Mouse (Mus musculus): ENCODE results near the gene Dhx16. TPM values are rescaled to one million over a fixed set of nuclear protein-coding genes. Genes with fewer than 3 reads are reported as not detected.
A peak's percentile ranks its signal among the peaks of the same experiment; 100 is the strongest.

The Dhx16 gene
- polyA plus RNA-seq (2015; fragmentation: Nextera tagmentation; extraction: Ambion mirVana) = 40.7 and 50.6 TPM in 2 replicates

DNA sequence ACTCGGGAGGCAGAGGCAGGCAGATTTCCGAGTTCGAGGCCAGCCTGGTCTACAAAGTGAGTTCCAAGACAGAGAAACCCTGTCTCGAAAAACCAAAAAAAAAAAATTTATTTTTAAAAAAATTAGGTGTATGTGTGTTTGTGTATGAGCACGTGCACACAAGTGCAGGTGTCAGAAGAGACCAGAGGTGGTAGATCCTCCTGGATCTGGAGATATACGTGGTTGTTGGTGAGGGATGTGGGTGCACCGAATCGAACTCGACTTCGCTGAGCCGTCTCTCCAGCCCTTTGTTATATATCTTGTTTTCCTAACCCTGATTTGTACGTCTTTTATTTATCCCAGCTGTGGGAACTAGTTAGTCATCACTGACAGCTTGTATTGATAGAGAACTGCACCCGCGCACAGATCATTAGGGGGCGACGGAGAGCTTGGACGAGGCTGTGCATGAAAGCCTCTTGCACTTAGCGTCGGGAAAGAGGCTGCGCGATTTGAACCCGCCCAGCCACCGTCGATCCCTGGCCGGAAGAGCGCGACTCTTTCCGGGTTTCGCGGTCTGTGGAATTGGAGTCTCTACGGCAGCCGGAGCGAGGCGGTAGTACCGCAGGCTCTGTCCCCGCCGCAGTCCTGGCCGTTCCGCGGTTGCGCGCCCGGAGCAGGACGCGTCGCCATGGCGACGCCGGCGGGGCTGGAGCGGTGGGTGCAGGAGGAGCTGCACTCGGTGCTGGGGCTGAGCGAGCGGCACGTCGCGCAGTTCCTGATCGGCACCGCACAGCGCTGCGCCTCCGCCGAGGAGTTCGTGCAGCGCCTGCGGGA is at the start of gene Dhx16:
Gene Dhx16 (plus strand): TSS at position 575 of the 813 bp plus-strand sequence.
- H3K27me3 ChIP-seq = no peaks in the 10 kb centered on the region
- peak within 1 kb of the TSS; percentile 90 for H3K9ac ChIP-seq
- no peaks in the 10 kb centered on the region for H3K9me3 ChIP-seq (replicated peaks)
- H3K4me1 ChIP-seq = peaks cover 13% of the 10 kb centered on the region
- peak within 1 kb of the TSS; percentile 72 for H3K4me2 ChIP-seq (replicated peaks)
- peak within 1 kb of the TSS; percentile 97 for H3K4me3 ChIP-seq (replicated peaks)
- H3K36me3 ChIP-seq = peaks cover 51% of the 10 kb centered on the region
- peak; percentile 89 for ATAC-seq (ENCODE audit: insufficient number of reproducible peaks, low FRiP score, low TSS enrichment, low read depth)
- H3K27ac ChIP-seq (replicated peaks) = peak within 1 kb of the TSS; percentile 66
- 5% methylated on average over 66 of the region's 66 CpGs for WGBS

DNA sequence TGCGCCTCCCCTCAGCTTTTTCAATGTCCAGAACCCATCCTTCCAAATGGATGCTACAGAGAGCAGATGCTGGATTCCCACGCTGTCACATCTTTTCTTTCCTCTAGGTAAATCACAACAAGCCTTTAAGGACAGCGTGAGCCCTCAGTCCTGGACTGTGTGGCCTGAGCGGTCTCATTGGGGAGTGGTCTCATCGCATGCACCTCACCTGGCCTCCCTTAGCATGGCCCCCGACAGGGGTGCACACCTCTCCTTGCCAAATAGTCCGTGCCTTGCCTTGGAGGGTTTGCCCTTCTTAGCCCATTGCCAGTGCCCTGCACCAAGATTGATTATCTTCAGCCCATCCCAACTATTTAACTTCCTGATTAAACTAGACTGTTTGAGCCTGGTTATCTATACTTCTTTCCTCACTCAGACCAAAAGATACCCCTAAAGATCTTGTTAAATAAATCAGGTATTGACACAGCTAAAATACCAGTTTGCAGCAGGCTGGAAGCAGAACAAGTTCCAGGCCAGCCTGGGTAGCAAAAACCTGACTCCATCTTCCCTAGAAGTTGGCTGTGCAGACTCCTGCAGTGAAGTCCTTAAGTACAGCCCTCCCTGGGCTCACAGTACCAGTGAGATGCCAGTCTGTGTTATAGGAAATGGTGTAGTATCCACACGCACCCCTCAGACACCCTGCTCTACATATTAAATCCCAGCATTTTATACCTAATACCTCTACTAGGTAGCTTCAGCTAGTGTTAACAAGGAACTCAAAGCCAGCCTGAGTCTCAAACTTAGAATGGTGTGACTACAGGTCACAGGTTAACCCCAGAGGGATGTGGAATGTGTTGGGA is 47.0 kb upstream of the Dhx16 start:
- Histone ChIP-seq H3K4me1 (peaks cover 37% of the 10 kb centered on the region), H3K27ac (replicated peaks) (no peak overlapping the region; the same call in 1 of the 2 replicates), H3K36me3 (peaks cover 67% of the 10 kb centered on the region), H3K9ac (no peak overlapping the region), H3K4me3 (replicated peaks) (no peak overlapping the region), H3K27me3 (no peaks in the 10 kb centered on the region), H3K9me3 (replicated peaks) (no peaks in the 10 kb centered on the region), H3K4me2 (replicated peaks) (no peak overlapping the region)
- no peak for ATAC-seq (ENCODE audit: insufficient number of reproducible peaks, low FRiP score, low TSS enrichment, low read depth)
- WGBS = 63% methylated on average over 8 of the region's 8 CpGs

- no peak for ATAC-seq (ENCODE audit: insufficient number of reproducible peaks, low FRiP score, low TSS enrichment, low read depth)
- Histone ChIP-seq H3K4me2 (replicated peaks) (no peak overlapping the region), H3K9ac (no peak overlapping the region), H3K9me3 (replicated peaks) (no peaks in the 10 kb centered on the region), H3K4me1 (peaks cover 37% of the 10 kb centered on the region), H3K4me3 (replicated peaks) (no peak overlapping the region), H3K36me3 (peaks cover 61% of the 10 kb centered on the region), H3K27ac (replicated peaks) (peak overlapping the region; percentile 5; the same call in 1 of the 2 replicates), H3K27me3 (no peaks in the 10 kb centered on the region)
- WGBS = 21% methylated on average over 5 of the region's 5 CpGs
These were observed 46.3 kb upstream of the Dhx16 start for GRCm38 (mm10) chr17:35833239-35833751.

DNA sequence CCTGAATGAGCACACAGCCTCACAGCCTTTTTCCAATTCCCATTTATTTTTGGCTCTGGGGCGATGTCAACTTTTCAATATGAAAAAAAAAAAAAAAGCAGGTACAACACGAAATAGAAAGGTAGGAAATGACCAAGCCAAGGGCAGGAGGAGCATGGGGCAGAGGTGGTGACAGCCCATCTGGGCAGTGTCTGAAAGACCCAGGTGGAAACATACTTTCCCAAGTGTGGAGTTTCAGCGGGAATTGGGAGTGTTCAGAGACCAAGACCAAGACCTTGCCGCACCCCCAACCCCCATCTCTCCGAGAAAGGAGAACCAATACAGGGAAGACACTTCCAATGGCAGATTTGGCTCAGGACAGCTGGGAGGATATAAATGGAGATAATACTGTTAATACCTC is 45.7 kb upstream of the Dhx16 start:
- 46% methylated on average over 5 of the region's 5 CpGs for WGBS
- H3K9ac ChIP-seq = no peak overlapping the region
- H3K4me1 ChIP-seq = peaks cover 39% of the 10 kb centered on the region
- H3K4me3 ChIP-seq (replicated peaks) = no peak overlapping the region
- H3K4me2 ChIP-seq (replicated peaks) = no peak overlapping the region
- H3K9me3 ChIP-seq (replicated peaks) = no peaks in the 10 kb centered on the region
- H3K36me3 ChIP-seq = peaks cover 57% of the 10 kb centered on the region
- no peak overlapping the region for H3K27ac ChIP-seq (replicated peaks)
- no peak for ATAC-seq (ENCODE audit: insufficient number of reproducible peaks, low FRiP score, low TSS enrichment, low read depth)
- no peaks in the 10 kb centered on the region for H3K27me3 ChIP-seq

- no peak for ATAC-seq (ENCODE audit: insufficient number of reproducible peaks, low FRiP score, low TSS enrichment, low read depth)
- WGBS = 70% methylated on average over 26 of the region's 26 CpGs
- H3K9ac ChIP-seq = peak overlapping the region; percentile 7; the same call in 1 of the 2 replicates
These were observed 44.8 kb upstream of the Dhx16 start for GRCm38 (mm10) chr17:35834696-35835422.

GRCm38 (mm10) chr17:35835424-35836140 is 44.0 kb upstream of the Dhx16 start:
- WGBS = 62% methylated on average over 26 of the region's 26 CpGs
- Histone ChIP-seq H3K4me2 (replicated peaks) (peak overlapping the region; percentile 76), H3K4me1 (peaks cover 34% of the 10 kb centered on the region), H3K9me3 (replicated peaks) (no peaks in the 10 kb centered on the region), H3K4me3 (replicated peaks) (peak overlapping the region; percentile 81), H3K27me3 (no peaks in the 10 kb centered on the region), H3K36me3 (peaks cover 54% of the 10 kb centered on the region), H3K27ac (replicated peaks) (peak overlapping the region; percentile 94), H3K9ac (0 out of 2 replicates have a peak overlapping the region, but pooled peaks have one; percentile 7)
- no peak for ATAC-seq (ENCODE audit: insufficient number of reproducible peaks, low FRiP score, low TSS enrichment, low read depth)

More at GRCm38 (mm10) chr17:35834696-35835422, 44.8 kb upstream of the Dhx16 start:
- 0 out of 2 replicates have a peak overlapping the region, but pooled peaks have one; percentile 8 for H3K27ac ChIP-seq (replicated peaks)
- H3K9me3 ChIP-seq (replicated peaks) = no peaks in the 10 kb centered on the region
- H3K4me3 ChIP-seq (replicated peaks) = peak overlapping the region; percentile 81
- peak overlapping the region; percentile 76 for H3K4me2 ChIP-seq (replicated peaks)
- H3K36me3 ChIP-seq = peaks cover 56% of the 10 kb centered on the region
- H3K27me3 ChIP-seq = no peaks in the 10 kb centered on the region
- H3K4me1 ChIP-seq = peaks cover 40% of the 10 kb centered on the region

DNA sequence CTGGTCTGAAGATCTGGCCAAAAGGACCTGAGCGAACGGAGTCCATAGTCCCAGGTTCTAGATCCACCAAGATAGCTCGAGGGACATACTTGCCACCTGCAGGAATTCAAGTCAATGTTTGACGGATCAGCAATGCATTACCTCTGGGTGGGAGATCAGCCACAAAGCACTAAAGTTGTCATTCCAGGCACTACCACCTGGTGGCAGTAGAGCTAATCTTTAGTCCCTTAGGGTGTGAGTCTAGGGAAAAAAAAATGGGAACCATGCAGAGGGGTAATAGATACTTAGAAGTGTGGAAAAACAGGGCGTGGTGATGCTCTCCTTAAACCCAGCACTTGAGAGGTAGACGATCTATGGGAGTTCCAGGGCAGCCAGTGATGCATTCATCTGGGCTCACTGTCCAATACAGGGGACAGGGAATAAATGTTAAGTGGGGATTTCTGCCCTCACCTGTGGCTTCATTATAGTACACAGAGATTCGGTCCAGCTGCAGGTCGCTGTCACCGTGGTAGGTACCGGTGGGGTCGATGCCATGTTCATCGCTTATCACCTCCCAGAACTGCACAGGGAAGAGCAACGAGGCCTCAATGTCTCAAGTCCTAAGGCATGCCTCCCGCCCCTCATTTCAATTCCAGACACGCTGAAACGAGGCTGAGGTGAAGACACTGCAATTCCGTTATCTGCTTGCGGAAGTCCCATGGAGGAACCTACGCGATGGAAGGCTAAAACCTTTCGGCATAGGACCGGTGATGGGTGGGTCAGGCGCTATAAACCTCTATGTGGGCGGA is 43.2 kb upstream of the Dhx16 start:
- Histone ChIP-seq H3K9me3 (replicated peaks) (no peaks in the 10 kb centered on the region), H3K4me1 (peaks cover 33% of the 10 kb centered on the region), H3K36me3 (peaks cover 47% of the 10 kb centered on the region), H3K4me2 (replicated peaks) (peak overlapping the region; percentile 76), H3K9ac (peak overlapping the region; percentile 94), H3K4me3 (replicated peaks) (peak overlapping the region; percentile 81), H3K27me3 (no peaks in the 10 kb centered on the region), H3K27ac (replicated peaks) (peak overlapping the region; percentile 94)
- WGBS = 5% methylated on average over 24 of the region's 24 CpGs
- no peak for ATAC-seq (ENCODE audit: insufficient number of reproducible peaks, low FRiP score, low TSS enrichment, low read depth)

DNA sequence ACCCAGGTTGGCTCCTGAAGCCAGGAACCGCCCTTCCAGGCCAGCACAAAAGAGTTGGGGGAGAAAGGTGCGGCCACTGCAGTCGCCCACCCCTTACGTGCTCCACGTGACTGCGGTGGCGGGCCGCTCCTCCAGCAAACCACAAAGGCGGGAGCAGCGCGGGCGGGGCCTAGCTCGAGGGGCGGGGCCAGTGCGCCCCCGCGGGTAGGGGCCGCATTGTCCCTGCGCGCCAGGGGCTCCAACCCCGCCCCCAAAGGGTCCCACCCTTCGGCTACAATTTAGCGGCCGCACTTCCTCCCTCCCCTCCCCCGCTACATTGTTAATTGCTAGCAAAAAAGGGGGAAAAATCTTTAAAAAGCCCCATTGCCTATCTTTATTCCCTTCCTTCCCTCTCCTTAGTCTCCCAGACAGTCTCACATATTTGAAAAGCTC is 42.6 kb upstream of the Dhx16 start:
- ATAC-seq (ENCODE audit: insufficient number of reproducible peaks, low FRiP score, low TSS enrichment, low read depth) = peak; percentile 53; the same call in 1 of the 2 replicates
- Histone ChIP-seq H3K4me3 (replicated peaks) (peak overlapping the region; percentile 81), H3K4me1 (peaks cover 37% of the 10 kb centered on the region)

DNA sequence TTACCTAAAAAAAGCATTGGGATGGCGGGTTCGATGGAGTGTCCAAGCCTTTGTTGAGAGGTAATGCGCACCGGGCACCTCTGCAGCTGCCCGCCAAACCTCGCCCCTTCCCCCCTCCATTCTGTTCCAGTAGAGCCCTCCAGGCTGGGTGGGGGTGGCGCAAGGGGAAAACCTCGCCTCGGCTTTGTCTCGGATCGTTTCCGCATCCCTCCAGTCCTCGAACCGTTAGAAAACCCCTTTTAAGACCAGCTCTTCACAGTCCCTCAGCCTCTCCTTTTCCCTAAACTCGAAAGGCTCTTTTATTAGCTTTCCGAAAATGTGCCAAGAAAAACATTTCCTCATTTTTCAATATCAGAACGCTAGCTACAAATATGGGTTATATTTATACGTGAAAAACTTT is 42.1 kb upstream of the Dhx16 start:
- H3K27me3 ChIP-seq = no peaks in the 10 kb centered on the region
- peak overlapping the region; percentile 94 for H3K9ac ChIP-seq
- peaks cover 38% of the 10 kb centered on the region for H3K36me3 ChIP-seq
- H3K4me3 ChIP-seq (replicated peaks) = peak overlapping the region; percentile 81
- ATAC-seq (ENCODE audit: insufficient number of reproducible peaks, low FRiP score, low TSS enrichment, low read depth) = no peak
- no peaks in the 10 kb centered on the region for H3K9me3 ChIP-seq (replicated peaks)
- WGBS = under 1% methylated on average over 18 of the region's 18 CpGs
- H3K4me2 ChIP-seq (replicated peaks) = peak overlapping the region; percentile 76
- peaks cover 39% of the 10 kb centered on the region for H3K4me1 ChIP-seq
- H3K27ac ChIP-seq (replicated peaks) = peak overlapping the region; percentile 94

More for the DNA sequence above, 42.6 kb upstream of the Dhx16 start:
- H3K27ac ChIP-seq (replicated peaks) = peak overlapping the region; percentile 94
- WGBS = under 1% methylated on average over 22 of the region's 25 CpGs
- no peaks in the 10 kb centered on the region for H3K27me3 ChIP-seq
- H3K9me3 ChIP-seq (replicated peaks) = no peaks in the 10 kb centered on the region
- peak overlapping the region; percentile 76 for H3K4me2 ChIP-seq (replicated peaks)
- H3K9ac ChIP-seq = peak overlapping the region; percentile 94
- peaks cover 43% of the 10 kb centered on the region for H3K36me3 ChIP-seq

All from embryonic facial prominence, embryonic 15.5 days (tissue).